Mouse (Mus musculus): ENCODE measurements at regions not wholly inside any gene's neighbourhood (a gene's known extent, or its start where the extent isn't known, plus 50 kb on each side); places are given as distances from the start of the nearest gene placed in this dataset.

DNA sequence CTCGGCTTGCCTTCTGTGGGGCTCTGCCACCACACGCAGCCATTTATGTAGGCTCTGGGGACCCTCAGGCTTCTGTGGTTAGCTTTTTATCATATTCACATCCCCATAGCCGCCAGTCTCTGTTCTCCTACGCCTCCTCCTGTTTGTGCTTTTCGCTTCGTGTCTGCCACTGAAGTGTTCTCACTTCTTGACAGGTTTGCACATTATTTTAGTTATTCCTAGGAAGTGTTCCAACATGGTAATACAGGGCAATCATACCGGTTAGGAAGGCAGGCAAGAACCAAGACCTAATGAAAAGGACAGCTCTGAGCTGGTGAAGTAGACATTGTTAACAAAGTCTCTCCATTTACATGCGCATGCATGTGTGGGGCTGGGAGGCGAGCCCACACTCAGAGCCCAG, 120.1 kb upstream of the Arid2 start:
- Histone ChIP-seq H3K36me3 (ENCODE audit: control insufficient read depth, insufficient read depth, low read length) (no peaks in the 10 kb centered on the region), H3K9ac (ENCODE audit: low read length) (no peak overlapping the region), H3K27me3 (ENCODE audit: control insufficient read depth, insufficient read depth, low read length) (no peaks in the 10 kb centered on the region), H3K27ac (ENCODE audit: low read depth, low read length) (no peak overlapping the region), H3K9me3 (ENCODE audit: control insufficient read depth, low read length) (no peaks in the 10 kb centered on the region), H3K4me3 (ENCODE audit: low read depth, low read length) (no peak overlapping the region), H3K4me2 (ENCODE audit: low read depth, low read length, severe bottlenecking) (no peak overlapping the region), H3K4me1 (replicated peaks; ENCODE audit: control insufficient read depth, insufficient read depth, low read length) (peaks cover 5% of the 10 kb centered on the region)
- no peak for ATAC-seq (replicated peaks; ENCODE audit: low FRiP score)
- 84% methylated on average over 9 of the region's 9 CpGs for WGBS
- DNase-seq (ENCODE audit: low spot score): no peak

DNA sequence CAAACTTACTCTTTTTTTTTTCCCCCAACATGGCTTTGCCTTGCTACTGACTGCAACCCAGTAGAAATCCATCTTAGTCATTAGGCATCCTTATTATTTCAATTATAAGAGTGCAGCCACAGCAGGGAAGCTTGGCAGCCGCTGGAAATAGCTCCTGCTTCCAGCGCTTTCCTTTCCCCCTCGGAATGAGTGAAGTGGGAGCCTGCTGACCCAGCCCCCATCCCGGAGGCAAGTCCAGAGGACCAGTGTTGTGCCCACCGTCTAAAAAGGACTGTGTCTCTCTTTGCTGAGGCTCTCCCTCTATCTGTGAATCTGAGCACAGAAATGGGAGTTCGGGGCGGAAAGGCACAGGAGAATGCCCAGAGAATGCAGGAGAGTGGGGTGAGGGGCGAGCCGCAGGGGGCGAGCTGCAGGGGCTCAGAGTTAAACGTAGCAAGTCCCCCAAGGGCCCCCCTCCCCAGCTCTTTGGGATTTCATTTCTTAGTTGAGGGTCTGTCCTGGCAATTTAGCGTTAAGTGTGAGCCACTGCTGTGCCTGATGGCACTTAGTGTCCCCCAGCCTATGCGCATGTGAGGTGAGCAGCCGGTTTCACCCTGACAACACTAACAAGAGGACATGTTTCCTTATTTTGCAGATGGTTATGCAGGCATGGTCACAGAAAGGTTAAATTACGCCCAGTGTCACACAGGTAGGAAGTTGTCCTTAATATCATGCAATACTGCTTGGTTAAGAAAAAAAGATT, 117.4 kb upstream of the Arid2 start:
- peak; percentile 57 for DNase-seq (ENCODE audit: low spot score)
- H3K9ac ChIP-seq (ENCODE audit: low read length): no peak overlapping the region
- 11% methylated on average over 15 of the region's 15 CpGs for WGBS

DNA sequence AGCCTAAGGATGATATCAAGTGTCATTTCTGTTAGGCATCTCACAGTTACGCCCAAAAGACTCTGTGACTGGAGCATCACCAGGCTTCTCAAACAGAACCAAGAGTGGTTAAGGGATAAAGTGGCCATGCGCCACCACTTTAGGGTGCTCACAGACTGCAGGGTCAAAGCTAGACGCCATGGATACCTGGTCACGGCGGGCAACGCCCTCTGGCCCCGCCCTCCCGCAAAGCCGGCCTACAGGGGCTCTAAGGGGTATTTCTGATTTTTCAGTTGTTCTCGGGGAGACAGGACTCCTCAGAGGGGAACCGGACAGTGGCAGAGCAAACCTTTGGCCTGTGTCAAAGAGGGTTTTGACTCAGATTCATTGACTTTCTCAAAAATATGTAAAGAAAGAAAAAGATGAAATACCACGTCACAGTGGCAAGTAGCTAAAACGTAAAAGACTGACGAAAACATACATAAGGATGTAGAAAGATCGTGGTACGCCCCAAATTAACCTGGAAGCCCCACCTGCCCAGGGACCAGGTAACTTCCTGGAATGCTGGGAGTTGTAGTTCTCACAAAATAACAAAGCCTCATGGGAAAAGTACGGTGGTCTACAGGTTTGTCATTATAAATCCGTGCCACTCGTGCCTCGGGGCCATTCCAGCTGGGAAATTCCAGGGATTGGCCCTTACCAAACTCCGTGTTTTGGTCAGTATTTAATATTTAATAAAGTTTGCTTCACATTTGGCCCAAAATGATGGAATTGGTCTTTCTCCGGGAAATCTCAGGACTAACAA, 116.1 kb upstream of the Arid2 start:
- H3K27me3 ChIP-seq (ENCODE audit: control insufficient read depth, insufficient read depth, low read length): no peaks in the 10 kb centered on the region
- H3K9ac ChIP-seq (ENCODE audit: low read length): no peak overlapping the region
- peaks cover 5% of the 10 kb centered on the region for H3K4me1 ChIP-seq (replicated peaks; ENCODE audit: control insufficient read depth, insufficient read depth, low read length)
- H3K4me3 ChIP-seq (ENCODE audit: low read depth, low read length): no peak overlapping the region; the same call in 1 of the 2 replicates
- no peaks in the 10 kb centered on the region for H3K36me3 ChIP-seq (ENCODE audit: control insufficient read depth, insufficient read depth, low read length)
- DNase-seq (ENCODE audit: low spot score): no peak
- peak overlapping the region; percentile 38; the same call in 1 of the 2 replicates for H3K4me2 ChIP-seq (ENCODE audit: low read depth, low read length, severe bottlenecking)
- WGBS: 10% methylated on average over 22 of the region's 22 CpGs
- H3K27ac ChIP-seq (ENCODE audit: low read depth, low read length): no peak overlapping the region
- no peaks in the 10 kb centered on the region for H3K9me3 ChIP-seq (ENCODE audit: control insufficient read depth, low read length)
- ATAC-seq (replicated peaks; ENCODE audit: low FRiP score): 0 out of 2 replicates have a peak, but pooled peaks have one; percentile 18

More for the DNA sequence above, 117.4 kb upstream of the Arid2 start:
- H3K27ac ChIP-seq (ENCODE audit: low read depth, low read length): no peak overlapping the region
- H3K4me2 ChIP-seq (ENCODE audit: low read depth, low read length, severe bottlenecking): peak overlapping the region; percentile 34
- no peaks in the 10 kb centered on the region for H3K36me3 ChIP-seq (ENCODE audit: control insufficient read depth, insufficient read depth, low read length)
- H3K4me3 ChIP-seq (ENCODE audit: low read depth, low read length): no peak overlapping the region; the same call in 1 of the 2 replicates
- H3K9me3 ChIP-seq (ENCODE audit: control insufficient read depth, low read length): no peaks in the 10 kb centered on the region
- H3K27me3 ChIP-seq (ENCODE audit: control insufficient read depth, insufficient read depth, low read length): no peaks in the 10 kb centered on the region
- ATAC-seq (replicated peaks; ENCODE audit: low FRiP score): 0 out of 2 replicates have a peak, but pooled peaks have one; percentile 53
- peaks cover 5% of the 10 kb centered on the region for H3K4me1 ChIP-seq (replicated peaks; ENCODE audit: control insufficient read depth, insufficient read depth, low read length)

GRCm38 (mm10) chr15:96177911-96178310, 109.4 kb upstream of the Arid2 start:
- H3K4me2 ChIP-seq (ENCODE audit: low read depth, low read length, severe bottlenecking): no peak overlapping the region
- H3K4me3 ChIP-seq (ENCODE audit: low read depth, low read length): no peak overlapping the region
- 68% methylated on average over 9 of the region's 9 CpGs for WGBS
- no peaks in the 10 kb centered on the region for H3K36me3 ChIP-seq (ENCODE audit: control insufficient read depth, insufficient read depth, low read length)
- no peak overlapping the region for H3K27ac ChIP-seq (ENCODE audit: low read depth, low read length)
- DNase-seq (ENCODE audit: low spot score) (no peak), ATAC-seq (replicated peaks; ENCODE audit: low FRiP score) (no peak)
- no peaks in the 10 kb centered on the region; the same call in 1 of the 2 replicates for H3K4me1 ChIP-seq (replicated peaks; ENCODE audit: control insufficient read depth, insufficient read depth, low read length)
- no peaks in the 10 kb centered on the region for H3K9me3 ChIP-seq (ENCODE audit: control insufficient read depth, low read length)
- no peaks in the 10 kb centered on the region for H3K27me3 ChIP-seq (ENCODE audit: control insufficient read depth, insufficient read depth, low read length)
- no peak overlapping the region for H3K9ac ChIP-seq (ENCODE audit: low read length)

DNA sequence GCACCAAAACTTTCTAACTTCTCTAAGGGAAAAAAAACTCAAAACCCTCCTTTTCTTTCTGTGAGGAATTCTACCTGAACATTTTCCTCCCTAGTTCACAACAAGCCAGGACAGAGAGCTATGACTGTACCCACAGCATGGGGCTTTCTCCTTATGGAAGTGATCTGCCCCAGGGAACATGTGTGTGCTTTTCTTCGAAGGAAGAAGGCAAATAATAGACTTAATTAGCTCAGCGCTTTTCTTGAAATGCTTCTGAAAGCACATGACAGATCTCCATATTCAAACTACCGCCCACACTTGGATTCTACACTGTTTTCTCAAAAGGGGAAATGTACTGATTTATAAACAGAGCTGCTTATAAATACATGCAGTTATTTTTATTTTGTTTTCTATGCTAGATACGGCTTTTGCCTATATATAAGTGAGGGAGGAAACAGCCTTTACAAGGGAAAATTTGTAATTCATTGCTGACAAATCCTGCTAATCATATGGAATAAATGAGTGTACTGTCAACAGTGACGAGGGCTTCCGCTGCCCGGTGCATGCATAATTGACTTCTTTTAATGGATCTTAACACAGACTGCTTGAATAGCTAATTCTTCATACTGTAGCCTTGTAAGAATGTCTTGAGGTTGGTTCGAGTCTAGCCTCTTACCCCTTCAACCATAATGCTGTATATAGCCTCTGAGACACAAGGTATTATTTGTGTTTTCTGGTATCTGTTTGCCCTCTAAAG, 108.8 kb upstream of the Arid2 start:
- H3K36me3 ChIP-seq (ENCODE audit: control insufficient read depth, insufficient read depth, low read length): no peaks in the 10 kb centered on the region
- DNase-seq (ENCODE audit: low spot score) (no peak), ATAC-seq (replicated peaks; ENCODE audit: low FRiP score) (peak; percentile 61; the same call in 1 of the 2 replicates)
- H3K9ac ChIP-seq (ENCODE audit: low read length): no peak overlapping the region
- no peaks in the 10 kb centered on the region for H3K27me3 ChIP-seq (ENCODE audit: control insufficient read depth, insufficient read depth, low read length)
- no peak overlapping the region for H3K27ac ChIP-seq (ENCODE audit: low read depth, low read length)
- no peaks in the 10 kb centered on the region; the same call in 1 of the 2 replicates for H3K4me1 ChIP-seq (replicated peaks; ENCODE audit: control insufficient read depth, insufficient read depth, low read length)
- no peak overlapping the region for H3K4me2 ChIP-seq (ENCODE audit: low read depth, low read length, severe bottlenecking)
- H3K4me3 ChIP-seq (ENCODE audit: low read depth, low read length): no peak overlapping the region
- no peaks in the 10 kb centered on the region for H3K9me3 ChIP-seq (ENCODE audit: control insufficient read depth, low read length)
- 53% methylated on average over 8 of the region's 8 CpGs for WGBS

- Histone ChIP-seq H3K27me3 (ENCODE audit: control insufficient read depth, insufficient read depth, low read length) (no peaks in the 10 kb centered on the region), H3K27ac (ENCODE audit: low read depth, low read length) (no peak overlapping the region), H3K4me3 (ENCODE audit: low read depth, low read length) (no peak overlapping the region), H3K4me2 (ENCODE audit: low read depth, low read length, severe bottlenecking) (no peak overlapping the region), H3K36me3 (ENCODE audit: control insufficient read depth, insufficient read depth, low read length) (no peaks in the 10 kb centered on the region), H3K4me1 (replicated peaks; ENCODE audit: control insufficient read depth, insufficient read depth, low read length) (no peaks in the 10 kb centered on the region; the same call in 1 of the 2 replicates), H3K9ac (ENCODE audit: low read length) (no peak overlapping the region), H3K9me3 (ENCODE audit: control insufficient read depth, low read length) (no peaks in the 10 kb centered on the region)
- ATAC-seq (replicated peaks; ENCODE audit: low FRiP score) (no peak), DNase-seq (ENCODE audit: low spot score) (no peak)
- WGBS: 84% methylated on average over 5 of the region's 5 CpGs
Measured at GRCm38 (mm10) chr15:96179511-96179910, 107.8 kb upstream of the Arid2 start.

DNA sequence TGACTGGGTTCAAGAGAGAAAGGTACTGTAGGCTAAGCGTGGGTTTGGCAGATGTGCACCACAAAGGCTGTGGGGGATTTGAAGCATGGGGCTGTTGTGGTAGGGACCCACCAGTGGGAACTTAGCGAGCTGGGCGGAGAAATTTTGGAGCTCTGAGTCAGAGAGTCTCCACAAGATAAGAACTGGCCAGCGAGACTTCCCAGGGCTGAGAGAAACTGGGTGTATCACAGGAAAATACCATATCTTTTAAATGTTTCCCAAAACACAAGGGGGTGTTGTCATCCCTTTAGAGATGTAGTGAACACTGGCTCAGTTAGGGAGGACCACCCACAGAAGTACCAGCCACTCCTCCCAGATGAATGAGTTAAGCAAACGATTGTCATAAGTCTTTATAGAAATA, 107.3 kb upstream of the Arid2 start:
- Histone ChIP-seq H3K4me1 (replicated peaks; ENCODE audit: control insufficient read depth, insufficient read depth, low read length) (no peaks in the 10 kb centered on the region; the same call in 1 of the 2 replicates), H3K9me3 (ENCODE audit: control insufficient read depth, low read length) (no peaks in the 10 kb centered on the region), H3K9ac (ENCODE audit: low read length) (no peak overlapping the region), H3K36me3 (ENCODE audit: control insufficient read depth, insufficient read depth, low read length) (no peaks in the 10 kb centered on the region), H3K27ac (ENCODE audit: low read depth, low read length) (no peak overlapping the region), H3K4me3 (ENCODE audit: low read depth, low read length) (no peak overlapping the region), H3K27me3 (ENCODE audit: control insufficient read depth, insufficient read depth, low read length) (no peaks in the 10 kb centered on the region), H3K4me2 (ENCODE audit: low read depth, low read length, severe bottlenecking) (no peak overlapping the region)
- DNase-seq (ENCODE audit: low spot score) (no peak), ATAC-seq (replicated peaks; ENCODE audit: low FRiP score) (no peak)
- 91% methylated on average over 5 of the region's 5 CpGs for WGBS

- Histone ChIP-seq H3K9me3 (ENCODE audit: control insufficient read depth, low read length) (no peaks in the 10 kb centered on the region), H3K27me3 (ENCODE audit: control insufficient read depth, insufficient read depth, low read length) (no peaks in the 10 kb centered on the region), H3K4me1 (replicated peaks; ENCODE audit: control insufficient read depth, insufficient read depth, low read length) (peaks cover 2% of the 10 kb centered on the region; the same call in 1 of the 2 replicates), H3K27ac (ENCODE audit: low read depth, low read length) (no peak overlapping the region), H3K4me3 (ENCODE audit: low read depth, low read length) (no peak overlapping the region), H3K9ac (ENCODE audit: low read length) (no peak overlapping the region), H3K4me2 (ENCODE audit: low read depth, low read length, severe bottlenecking) (no peak overlapping the region), H3K36me3 (ENCODE audit: control insufficient read depth, insufficient read depth, low read length) (no peaks in the 10 kb centered on the region)
- no peak for DNase-seq (ENCODE audit: low spot score)
- no peak for ATAC-seq (replicated peaks; ENCODE audit: low FRiP score)
- 94% methylated on average over 8 of the region's 8 CpGs for WGBS
Measured at GRCm38 (mm10) chr15:96180977-96181376, 106.3 kb upstream of the Arid2 start.

Measured in forebrain, embryonic 11.5 days (tissue).